Mouse (Mus musculus): ENCODE measurements around the gene Atp5f1.
"Not testable (repeated sequence)": the region's sequence is repeated elsewhere in the genome, so short reads cannot be mapped to it uniquely, and the experiment has no call there.

Atp5f1 gene

GRCm38 (mm10) chr3:105959999-105960398 is at the start of gene Atp5f1:
Gene Atp5f1, minus strand, starts transcription at chr3:105960099.
- no peak for DNase-seq

GRCm38 (mm10) chr3:106003360-106003759 is 43.5 kb upstream of the Atp5f1 start:
- not testable (repeated sequence) for DNase-seq

GRCm38 (mm10) chr3:106001416-106002370 is 41.8 kb upstream of the Atp5f1 start:
- DNase-seq = peak; percentile 19

- DNase-seq = no peak
Measured at GRCm38 (mm10) chr3:106000707-106001375, 40.9 kb upstream of the Atp5f1 start.

- no peak for DNase-seq
Measured at GRCm38 (mm10) chr3:105994730-105995129, 34.8 kb upstream of the Atp5f1 start.

GRCm38 (mm10) chr3:105991653-105992283 is 31.9 kb upstream of the Atp5f1 start:
- DNase-seq = no peak

- DNase-seq = not testable (repeated sequence)
Measured at GRCm38 (mm10) chr3:105989611-105990010, 29.7 kb upstream of the Atp5f1 start.

- no peak for DNase-seq
Measured at GRCm38 (mm10) chr3:105974174-105974573, 14.3 kb upstream of the Atp5f1 start.

GRCm38 (mm10) chr3:105973411-105973810 is 13.5 kb upstream of the Atp5f1 start, which contains the start of gene Ovgp1:
Gene Ovgp1, plus strand, starts transcription at chr3:105973711.
- DNase-seq = no peak

- no peak for DNase-seq
Measured at GRCm38 (mm10) chr3:105971831-105972446, 12.0 kb upstream of the Atp5f1 start.

GRCm38 (mm10) chr3:105960700-105961099 is 801 bp upstream of the Atp5f1 start:
- DNase-seq = peak; percentile 11

- no peak for DNase-seq
Measured at GRCm38 (mm10) chr3:105959585-105959984, 314 bp downstream of the Atp5f1 start.

- DNase-seq = peak; percentile 95
Measured at GRCm38 (mm10) chr3:105958974-105959580, 822 bp downstream of the Atp5f1 start, which contains the start of gene Wdr77. Gene Wdr77, plus strand, starts transcription at chr3:105959369.

- no peak for DNase-seq
Measured at GRCm38 (mm10) chr3:105958204-105958603, 1.7 kb downstream of the Atp5f1 start.

GRCm38 (mm10) chr3:105957235-105957634 is 2.7 kb downstream of the Atp5f1 start:
- DNase-seq = no peak

GRCm38 (mm10) chr3:105951348-105951747 is 8.6 kb downstream of the Atp5f1 start:
- DNase-seq = no peak

- DNase-seq = no peak
Measured at GRCm38 (mm10) chr3:105936111-105936510, 23.8 kb downstream of the Atp5f1 start.

- no peak for DNase-seq
Measured at GRCm38 (mm10) chr3:105935033-105935432, 24.9 kb downstream of the Atp5f1 start.

GRCm38 (mm10) chr3:105933926-105934325 is 26.0 kb downstream of the Atp5f1 start:
- no peak for DNase-seq

GRCm38 (mm10) chr3:105932240-105933071 is 27.4 kb downstream of the Atp5f1 start, which contains the start of gene I830077J02Rik:
Gene I830077J02Rik, minus strand, starts transcription at chr3:105932664.
- no peak for DNase-seq

GRCm38 (mm10) chr3:105931095-105931494 is 28.8 kb downstream of the Atp5f1 start:
- DNase-seq = no peak

All from cerebellum, adult 11-12 months (tissue).